Mouse (Mus musculus): Measurements from ENCODE around the gene Sftpa1.
A peak's percentile ranks its signal among the peaks of the same experiment; 100 is the strongest.

Sftpa1 gene

GRCm38 (mm10) chr14:41160743-41161142, 29.2 kb downstream of the Sftpa1 start:
- peak; percentile 58 for DNase-seq (ENCODE audit: low spot score)

- peak; percentile 78 for DNase-seq (ENCODE audit: low spot score)
Observed at GRCm38 (mm10) chr14:41162663-41163062, 31.1 kb downstream of the Sftpa1 start.

DNA sequence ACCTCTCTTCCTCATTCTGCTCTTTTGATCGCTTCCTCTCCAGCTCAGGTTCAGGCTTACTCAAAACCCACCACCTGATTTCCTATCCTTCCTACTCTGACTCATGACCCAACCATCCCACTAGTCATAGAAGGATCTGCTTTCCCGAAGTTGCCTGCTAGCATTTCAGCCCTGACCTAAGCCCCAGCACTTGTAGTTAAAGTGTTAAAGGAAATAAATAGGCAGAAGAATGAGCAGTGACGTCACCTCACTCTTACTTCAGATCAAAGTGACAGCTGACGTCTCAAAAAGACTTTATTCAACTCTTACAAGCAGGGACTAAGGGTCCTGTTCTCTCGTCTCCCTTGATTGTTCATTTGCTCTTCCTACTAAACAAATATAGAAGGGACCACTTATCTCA, 35.7 kb downstream of the Sftpa1 start:
- DNase-seq (ENCODE audit: low spot score): peak; percentile 56

DNA sequence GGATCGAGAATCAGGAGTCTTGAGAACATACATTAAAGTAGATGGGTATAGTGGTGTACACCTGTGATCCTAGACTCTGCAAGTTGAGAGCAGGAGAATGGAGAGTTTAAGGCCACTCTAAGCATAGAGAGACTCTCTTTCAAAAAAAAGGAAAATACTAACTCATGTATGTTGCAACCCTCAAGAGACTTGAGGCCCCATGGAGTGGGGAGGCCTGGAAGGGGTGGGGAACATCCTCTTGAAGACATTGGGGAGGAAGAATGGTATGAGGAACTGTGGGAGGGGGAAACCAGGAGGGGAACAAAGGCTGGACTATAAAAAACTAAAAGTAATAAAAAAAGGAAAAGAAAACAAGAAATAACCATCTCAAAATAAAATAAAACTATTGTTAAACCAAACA, 37.0 kb downstream of the Sftpa1 start:
- DNase-seq (ENCODE audit: low spot score): peak; percentile 53

GRCm38 (mm10) chr14:41170514-41170913, 38.9 kb downstream of the Sftpa1 start:
- peak; percentile 62 for DNase-seq (ENCODE audit: low spot score)

- DNase-seq (ENCODE audit: low spot score): no peak
Observed at GRCm38 (mm10) chr14:41174802-41175201, 43.2 kb downstream of the Sftpa1 start.

GRCm38 (mm10) chr14:41185059-41185821, 53.7 kb downstream of the Sftpa1 start, which contains the start of gene Sftpd:
Sftpd (minus strand) TSS chr14:41185149.
- peak; percentile 57 for DNase-seq (ENCODE audit: low spot score)

Measured in lung, postnatal 25 days (tissue).